Mouse (Mus musculus): Measurements from ENCODE around the gene Ttyh2.

- TF ChIP-seq EP300 (IDR thresholded peaks at IDR 0.05; ENCODE audit: low read depth) (no peak), CTCF (IDR thresholded peaks at IDR 0.05; ENCODE audit: low read depth) (no peak)
Measured at GRCm38 (mm10) chr11:114686221-114686959, 11.2 kb downstream of the Ttyh2 start.

Data from heart, postnatal 0 days (tissue).